In genomic region chr4:12655457-12656228, GRCm38 (mm10) we compare ENCODE assay signal across 8 mouse cellular contexts.
DNase-seq lines count a peak whose midpoint lies in the region; ATAC-seq and TF ChIP-seq lines count a peak whose summit lies in the region.

No protein-coding gene starts in this region.

- H3K36me3 ChIP-seq in embryonic facial prominence, embryonic 13.5 days, result no peaks in the 10 kb centered on the region
- no peaks in the 10 kb centered on the region for H3K36me3 ChIP-seq in embryonic facial prominence, embryonic 10.5 days (replicated peaks)
- H3K36me3 ChIP-seq in neural tube, embryonic 11.5 days (ENCODE audit: control insufficient read depth, insufficient read depth, low read length), result no peaks in the 10 kb centered on the region
- H3K36me3 ChIP-seq in lung, postnatal 0 days (ENCODE audit: insufficient read depth, low read length), result no peaks in the 10 kb centered on the region
- no peaks in the 10 kb centered on the region for H3K36me3 ChIP-seq in stomach, embryonic 16.5 days (ENCODE audit: control insufficient read depth, insufficient read depth, low read length)

- no peak for DNase-seq in embryonic facial prominence, embryonic 10.5 days (ENCODE audit: low spot score)
- peak; percentile 17 for DNase-seq in neural tube, embryonic 11.5 days (ENCODE audit: low spot score)
- DNase-seq in neural tube, embryonic 10.5 days (ENCODE audit: extremely low spot score, low spot score), result no peak
- DNase-seq in lung, postnatal 0 days (ENCODE audit: low spot score), result peak; percentile 36
- no peak for DNase-seq in thymus, postnatal 25 days
- DNase-seq in layer of hippocampus, adult 2 months (ENCODE audit: low spot score in 2 of 2), result no peak

- peak; percentile 82 for TF ChIP-seq EP300 in lung, postnatal 0 days (IDR thresholded peaks at IDR 0.05)

- H3K27me3 ChIP-seq in embryonic facial prominence, embryonic 13.5 days, result no peaks in the 10 kb centered on the region
- H3K27me3 ChIP-seq in embryonic facial prominence, embryonic 10.5 days (replicated peaks; ENCODE audit: low read depth, poor library complexity, severe bottlenecking), result no peaks in the 10 kb centered on the region
- no peaks in the 10 kb centered on the region for H3K27me3 ChIP-seq in neural tube, embryonic 11.5 days (ENCODE audit: control insufficient read depth, insufficient read depth, low read length)
- no peaks in the 10 kb centered on the region for H3K27me3 ChIP-seq in lung, postnatal 0 days (replicated peaks; ENCODE audit: insufficient read depth, low read length)
- H3K27me3 ChIP-seq in stomach, embryonic 16.5 days (ENCODE audit: control insufficient read depth, insufficient read depth, low read length), result no peaks in the 10 kb centered on the region

- no peak overlapping the region for H3K9ac ChIP-seq in embryonic facial prominence, embryonic 13.5 days
- H3K9ac ChIP-seq in neural tube, embryonic 11.5 days (ENCODE audit: low read length), result no peak overlapping the region
- no peak overlapping the region for H3K9ac ChIP-seq in lung, postnatal 0 days (replicated peaks; ENCODE audit: low read depth)
- H3K9ac ChIP-seq in stomach, embryonic 16.5 days (ENCODE audit: low read length), result peak overlapping the region; percentile 34; the same call in 1 of the 2 replicates

- H3K4me3 ChIP-seq in embryonic facial prominence, embryonic 13.5 days, result no peak overlapping the region
- no peak overlapping the region for H3K4me3 ChIP-seq in embryonic facial prominence, embryonic 10.5 days
- no peak overlapping the region for H3K4me3 ChIP-seq in neural tube, embryonic 11.5 days (ENCODE audit: low read depth, low read length)
- peak overlapping the region; percentile 19; the same call in 1 of the 2 replicates for H3K4me3 ChIP-seq in lung, postnatal 0 days (ENCODE audit: low read depth, low read length)
- peak overlapping the region; percentile 31 for H3K4me3 ChIP-seq in stomach, embryonic 16.5 days (replicated peaks; ENCODE audit: low read length)
- no peak overlapping the region for H3K4me3 ChIP-seq in layer of hippocampus, adult 2 months

- ATAC-seq in embryonic facial prominence, embryonic 13.5 days (ENCODE audit: insufficient number of reproducible peaks, insufficient read depth, low FRiP score, low TSS enrichment, low read depth), result no peak
- no peak for ATAC-seq in neural tube, embryonic 11.5 days (ENCODE audit: insufficient read depth, low FRiP score, low TSS enrichment)
- ATAC-seq in lung, postnatal 0 days, result peak; percentile 75
- peak; percentile 58; the same call in 1 of the 2 replicates for ATAC-seq in stomach, embryonic 16.5 days (ENCODE audit: insufficient read depth, low FRiP score)

- no peak overlapping the region for H3K27ac ChIP-seq in embryonic facial prominence, embryonic 13.5 days
- no peak overlapping the region; the same call in 1 of the 2 replicates for H3K27ac ChIP-seq in embryonic facial prominence, embryonic 10.5 days (replicated peaks)
- peak overlapping the region; percentile 44; the same call in 1 of the 2 replicates for H3K27ac ChIP-seq in neural tube, embryonic 11.5 days (ENCODE audit: low read depth, low read length)
- no peak overlapping the region for H3K27ac ChIP-seq in lung, postnatal 0 days (ENCODE audit: low read length)
- no peak overlapping the region for H3K27ac ChIP-seq in stomach, embryonic 16.5 days (ENCODE audit: low read length)
- no peak overlapping the region for H3K27ac ChIP-seq in layer of hippocampus, adult 2 months

- WGBS in embryonic facial prominence, embryonic 13.5 days, result 57% methylated on average over 13 of the region's 13 CpGs
- WGBS in embryonic facial prominence, embryonic 10.5 days, result 60% methylated on average over 13 of the region's 13 CpGs
- 51% methylated on average over 13 of the region's 13 CpGs for WGBS in neural tube, embryonic 11.5 days
- 14% methylated on average over 13 of the region's 13 CpGs for WGBS in lung, postnatal 0 days
- WGBS in stomach, embryonic 16.5 days, result 19% methylated on average over 13 of the region's 13 CpGs

- H3K4me1 ChIP-seq in embryonic facial prominence, embryonic 13.5 days, result peaks cover 9% of the 10 kb centered on the region; the same call in 1 of the 2 replicates
- peaks cover 10% of the 10 kb centered on the region for H3K4me1 ChIP-seq in embryonic facial prominence, embryonic 10.5 days
- H3K4me1 ChIP-seq in neural tube, embryonic 11.5 days (ENCODE audit: control insufficient read depth, insufficient read depth, low read length), result peaks cover 3% of the 10 kb centered on the region; the same call in 1 of the 2 replicates
- H3K4me1 ChIP-seq in lung, postnatal 0 days (ENCODE audit: insufficient read depth, low read depth, low read length), result 0 out of 2 replicates have a peak, but pooled peaks cover 2% of the 10 kb centered on the region
- H3K4me1 ChIP-seq in stomach, embryonic 16.5 days (ENCODE audit: control insufficient read depth, insufficient read depth, low read length), result 0 out of 2 replicates have a peak, but pooled peaks cover 6% of the 10 kb centered on the region

- peak overlapping the region; percentile 23; the same call in 1 of the 2 replicates for H3K4me2 ChIP-seq in embryonic facial prominence, embryonic 13.5 days
- peak overlapping the region; percentile 16; the same call in 1 of the 2 replicates for H3K4me2 ChIP-seq in neural tube, embryonic 11.5 days (ENCODE audit: low read depth)
- peak overlapping the region; percentile 40 for H3K4me2 ChIP-seq in lung, postnatal 0 days (replicated peaks; ENCODE audit: low read depth, low read length)
- H3K4me2 ChIP-seq in stomach, embryonic 16.5 days (ENCODE audit: low read depth, low read length), result peak overlapping the region; percentile 59

- no peak for TF ChIP-seq CTCF in lung, postnatal 0 days (IDR thresholded peaks at IDR 0.05)
- TF ChIP-seq CTCF in layer of hippocampus, adult 2 months (conservative IDR thresholded peaks at IDR 0.05), result no peak

- H3K9me3 ChIP-seq in embryonic facial prominence, embryonic 13.5 days, result no peaks in the 10 kb centered on the region
- no peaks in the 10 kb centered on the region for H3K9me3 ChIP-seq in embryonic facial prominence, embryonic 10.5 days
- H3K9me3 ChIP-seq in neural tube, embryonic 11.5 days (ENCODE audit: control insufficient read depth, low read length), result no peaks in the 10 kb centered on the region
- H3K9me3 ChIP-seq in lung, postnatal 0 days (ENCODE audit: low read length), result no peaks in the 10 kb centered on the region
- H3K9me3 ChIP-seq in stomach, embryonic 16.5 days (replicated peaks; ENCODE audit: control insufficient read depth, low read length), result no peaks in the 10 kb centered on the region

Comparison
In these comparisons a context has a peak if more than half of its experiments do, and no peak if none do; other contexts are left out.
1. DNase-seq: peak in neural tube, embryonic 11.5 days (single experiment) and lung, postnatal 0 days (single experiment); none in embryonic facial prominence, embryonic 10.5 days (single experiment), neural tube, embryonic 10.5 days (single experiment), thymus, postnatal 25 days (single experiment) and layer of hippocampus, adult 2 months (0 of 2).
2. ATAC-seq: peak in lung, postnatal 0 days (single experiment) and stomach, embryonic 16.5 days (single experiment); none in embryonic facial prominence, embryonic 13.5 days (single experiment) and neural tube, embryonic 11.5 days (single experiment).
3. H3K4me3 ChIP-seq: peak in lung, postnatal 0 days (single experiment) and stomach, embryonic 16.5 days (single experiment); none in embryonic facial prominence, embryonic 13.5 days (single experiment), embryonic facial prominence, embryonic 10.5 days (single experiment), neural tube, embryonic 11.5 days (single experiment) and layer of hippocampus, adult 2 months (single experiment).
4. Peak in every context shown above with its lines, with median percentiles within 50 percentile points of each other: H3K4me2 ChIP-seq.